Mouse (Mus musculus) cerebellum, adult 2 months (tissue): ENCODE measurements around the gene Extl2. TPM values are rescaled to one million over a fixed set of nuclear protein-coding genes. Genes with fewer than 3 reads are reported as not detected.
A peak's percentile ranks its signal among the peaks of the same experiment; 100 is the strongest.

Experiments used
- DNase-seq, 2 experiments: peaks; one replicate each; pipeline ENCODE4 v3.0.0; 2021
- H3K27ac ChIP-seq: fragments of 200-500 bp; 2 replicates; pipeline ENCODE4 v1.5.1; 2012; ENCODE audit warnings: low read length, control low read depth, inconsistent platforms; ENCODE audit not compliant: insufficient read depth
- H3K27me3 ChIP-seq: fragments of 200-500 bp; 2 replicates; pipeline ENCODE4 v1.6.1; 2012; ENCODE audit warnings: inconsistent platforms, mild to moderate bottlenecking, low read length, moderate library complexity; ENCODE audit not compliant: control insufficient read depth, insufficient read depth
- H3K4me1 ChIP-seq: fragments of 200-500 bp; 2 replicates; pipeline ENCODE4 v1.6.1; 2011; ENCODE audit warnings: low read length; ENCODE audit not compliant: control insufficient read depth, insufficient read depth
- H3K4me3 ChIP-seq: fragments of 200-500 bp; replicated peaks from 2 replicates; pipeline ENCODE3; 2011; ENCODE audit warnings: mild to moderate bottlenecking, low read depth, low read length, control low read depth; ENCODE audit not compliant: insufficient read depth
- CTCF ChIP-seq: fragments of 200-500 bp; IDR thresholded peaks from 2 replicates; pipeline ENCODE4 v1.5.1; 2011; ENCODE audit warnings: low read depth, mild to moderate bottlenecking, control low read depth, low read length, moderate library complexity, borderline replicate concordance; ENCODE audit not compliant: insufficient read depth
- POLR2A ChIP-seq: fragments of 200-500 bp; IDR thresholded peaks from 2 replicates; pipeline ENCODE4 v1.6.1; 2011; ENCODE audit warnings: low read length, control low read depth, borderline replicate concordance; ENCODE audit not compliant: insufficient read depth
- WGBS: fragments of 180-500 bp; shearing (Covaris S2); methylation state at CpG from one replicate; pipeline ENCODE4 v1.1.7; 2018; 5-methylcytosine and 5-hydroxymethylcytosine counted together
- polyA plus RNA-seq: library from polyadenylated mRNA; depleted of rRNA; stranded (reverse); fragments of >200 nt; gene quantifications from 2 replicates; pipeline ENCODE4 v1.2.3, GENCODE M21; 2012

Extl2 gene
- polyA plus RNA-seq, 1 experiment = 70.0 TPM

GRCm38 (mm10) chr3:115971891-115972646 is 35.2 kb upstream of the Extl2 start:
- no peaks in the 10 kb centered on the region for H3K27me3 ChIP-seq
- no peak overlapping the region for H3K4me3 ChIP-seq
- no peak overlapping the region for H3K27ac ChIP-seq
- no peak for TF ChIP-seq POLR2A
- no peak for TF ChIP-seq CTCF
- H3K4me1 ChIP-seq = no peaks in the 10 kb centered on the region
- no peak for DNase-seq
- WGBS = 92% methylated on average over 14 of the region's 14 CpGs

- WGBS = 95% methylated on average over 6 of the region's 6 CpGs
- TF ChIP-seq CTCF = no peak
- TF ChIP-seq POLR2A = no peak
Measured at GRCm38 (mm10) chr3:115974228-115974627, 33.0 kb upstream of the Extl2 start.

GRCm38 (mm10) chr3:115974995-115975394 is 32.3 kb upstream of the Extl2 start:
- H3K4me3 ChIP-seq = no peak overlapping the region
- H3K27me3 ChIP-seq = no peaks in the 10 kb centered on the region
- no peak overlapping the region for H3K27ac ChIP-seq
- TF ChIP-seq POLR2A = no peak
- TF ChIP-seq CTCF = no peak
- 87% methylated on average over 10 of the region's 10 CpGs for WGBS
- DNase-seq = no peak
- no peaks in the 10 kb centered on the region for H3K4me1 ChIP-seq

More at GRCm38 (mm10) chr3:115974228-115974627, 33.0 kb upstream of the Extl2 start:
- no peaks in the 10 kb centered on the region for H3K27me3 ChIP-seq
- H3K27ac ChIP-seq = no peak overlapping the region
- DNase-seq = no peak
- no peak overlapping the region for H3K4me3 ChIP-seq
- H3K4me1 ChIP-seq = no peaks in the 10 kb centered on the region

GRCm38 (mm10) chr3:115979000-115979399 is 28.3 kb upstream of the Extl2 start:
- no peaks in the 10 kb centered on the region for H3K4me1 ChIP-seq
- peak; percentile 40 for TF ChIP-seq CTCF
- no peak for TF ChIP-seq POLR2A
- no peaks in the 10 kb centered on the region for H3K27me3 ChIP-seq
- DNase-seq = no peak
- 11% methylated on average over 1 of the region's 1 CpGs for WGBS
- no peak overlapping the region for H3K27ac ChIP-seq
- H3K4me3 ChIP-seq = no peak overlapping the region

- WGBS = 93% methylated on average over 8 of the region's 8 CpGs
- H3K4me3 ChIP-seq = no peak overlapping the region
- TF ChIP-seq POLR2A = no peak
- no peak for TF ChIP-seq CTCF
- no peak for DNase-seq
- no peaks in the 10 kb centered on the region for H3K4me1 ChIP-seq
- H3K27me3 ChIP-seq = no peaks in the 10 kb centered on the region
- no peak overlapping the region for H3K27ac ChIP-seq
Measured at GRCm38 (mm10) chr3:115983217-115983616, 24.0 kb upstream of the Extl2 start.

GRCm38 (mm10) chr3:115984653-115985052 is 22.6 kb upstream of the Extl2 start:
- Histone ChIP-seq H3K4me1 (no peaks in the 10 kb centered on the region), H3K4me3 (no peak overlapping the region), H3K27ac (no peak overlapping the region), H3K27me3 (no peaks in the 10 kb centered on the region)
- TF ChIP-seq POLR2A (no peak), CTCF (no peak)
- DNase-seq = no peak
- 92% methylated on average over 9 of the region's 9 CpGs for WGBS

- no peak overlapping the region for H3K27ac ChIP-seq
- H3K4me3 ChIP-seq = no peak overlapping the region
- H3K4me1 ChIP-seq = no peaks in the 10 kb centered on the region
- no peak for DNase-seq
- TF ChIP-seq CTCF (no peak), POLR2A (no peak)
- WGBS = 61% methylated on average over 9 of the region's 9 CpGs
- no peaks in the 10 kb centered on the region for H3K27me3 ChIP-seq
Measured at GRCm38 (mm10) chr3:115985183-115985892, 21.9 kb upstream of the Extl2 start.

GRCm38 (mm10) chr3:115992103-115992502 is 15.2 kb upstream of the Extl2 start:
- no peaks in the 10 kb centered on the region for H3K27me3 ChIP-seq
- WGBS = 76% methylated on average over 4 of the region's 4 CpGs
- no peaks in the 10 kb centered on the region for H3K4me1 ChIP-seq
- no peak overlapping the region for H3K27ac ChIP-seq
- no peak for DNase-seq
- no peak for TF ChIP-seq CTCF
- no peak for TF ChIP-seq POLR2A
- H3K4me3 ChIP-seq = no peak overlapping the region
